ENCODE assay signal across 16 mouse cellular contexts in genomic region chr12:102324886-102325220, GRCm38 (mm10). TPM values are rescaled to one million over a fixed set of nuclear protein-coding genes. Genes with fewer than 3 reads are reported as not detected.
A peak's percentile ranks its signal among the peaks of the same experiment; 100 is the strongest.
DNase-seq lines count a peak whose midpoint lies in the region; ATAC-seq and TF ChIP-seq lines count a peak whose summit lies in the region.
"Had no signal": no experiment of that assay in that cellular context is flagged by ENCODE, and none has a peak within 500 bp of the region (broad histone marks: within the 10 kb centered on the region; RNA-seq: fewer than 3 reads in every experiment).

No protein-coding gene starts in this region.

- peaks cover 4% of the 10 kb centered on the region; the same call in 1 of the 2 replicates for H3K36me3 ChIP-seq in liver, adult 2 months (ENCODE audit: control insufficient read depth, insufficient read depth, low read length)
- peaks cover 14% of the 10 kb centered on the region for H3K36me3 ChIP-seq in liver, postnatal 0 days (replicated peaks; ENCODE audit: insufficient read depth, low read length)
- no peaks in the 10 kb centered on the region for H3K36me3 ChIP-seq in stomach, embryonic 15.5 days

- H3K27me3 ChIP-seq in liver, adult 2 months (ENCODE audit: control insufficient read depth, insufficient read depth, low read length): no peaks in the 10 kb centered on the region
- H3K27me3 ChIP-seq in liver, postnatal 0 days (ENCODE audit: insufficient read depth, low read length): no peaks in the 10 kb centered on the region
- no peaks in the 10 kb centered on the region for H3K27me3 ChIP-seq in stomach, embryonic 15.5 days (replicated peaks)
- H3K27me3 ChIP-seq: liver, embryonic 15.5 days had no signal

- WGBS in liver, adult 2 months: 13% methylated on average over 2 of the region's 2 CpGs
- 83% methylated on average over 2 of the region's 2 CpGs for WGBS in liver, postnatal 0 days (ENCODE audit: insufficient replicate concordance)
- 64% methylated on average over 2 of the region's 2 CpGs for WGBS in stomach, embryonic 15.5 days

- H3K4me1 ChIP-seq in liver, adult 2 months (ENCODE audit: control insufficient read depth, insufficient read depth, low read length): peaks cover 18% of the 10 kb centered on the region
- H3K4me1 ChIP-seq in liver, postnatal 0 days (ENCODE audit: insufficient read depth): peaks cover 19% of the 10 kb centered on the region
- H3K4me1 ChIP-seq in stomach, embryonic 15.5 days: peaks cover 8% of the 10 kb centered on the region

- no peak for ATAC-seq in liver, postnatal 0 days
- no peak for ATAC-seq in stomach, embryonic 15.5 days (ENCODE audit: insufficient read depth, low FRiP score, low read depth)
- no peak for ATAC-seq in CD4-positive, CD25-positive, alpha-beta regulatory T cell, adult 4 months

- intact Hi-C loops in heart, postnatal 10 days (cut with DNase I): no loop called here

- no peak overlapping the region for H3K4me2 ChIP-seq in liver, postnatal 0 days (ENCODE audit: low read depth, low read length)
- no peak overlapping the region for H3K4me2 ChIP-seq in stomach, embryonic 15.5 days
- H3K4me2 ChIP-seq: liver, embryonic 15.5 days; midbrain, embryonic 11.5 days had no signal

- no peak overlapping the region for H3K4me3 ChIP-seq in liver, adult 2 months (ENCODE audit: insufficient read depth, low read depth, low read length)
- H3K4me3 ChIP-seq in liver, postnatal 0 days (ENCODE audit: low read depth, low read length): no peak overlapping the region
- no peak overlapping the region for H3K4me3 ChIP-seq in stomach, embryonic 15.5 days (replicated peaks)
- H3K4me3 ChIP-seq: liver, embryonic 15.5 days; myocyte had no signal

- no peak for TF ChIP-seq POLR2A in liver, adult 2 months (IDR thresholded peaks at IDR 0.05; ENCODE audit: extremely low read depth, insufficient read depth, low read length)

- no peak overlapping the region for H3K9ac ChIP-seq in liver, adult 2 months (ENCODE audit: low read depth, low read length)
- no peak overlapping the region for H3K9ac ChIP-seq in liver, postnatal 0 days (replicated peaks)
- no peak overlapping the region for H3K9ac ChIP-seq in stomach, embryonic 15.5 days
- H3K9ac ChIP-seq: liver, embryonic 15.5 days had no signal

- H3K79me2 ChIP-seq in liver, adult 2 months (ENCODE audit: control insufficient read depth, insufficient read depth, low read length): no peaks in the 10 kb centered on the region

- no peak for TF ChIP-seq CTCF in liver, adult 2 months (IDR thresholded peaks at IDR 0.05; ENCODE audit: low read depth, low read length)
- TF ChIP-seq CTCF in liver, postnatal 0 days (IDR thresholded peaks at IDR 0.05; ENCODE audit: low read depth): no peak

- no peak for TF ChIP-seq EP300 in liver, postnatal 0 days (IDR thresholded peaks at IDR 0.05; ENCODE audit: low read depth)

- no peaks in the 10 kb centered on the region for H3K9me3 ChIP-seq in liver, postnatal 0 days (ENCODE audit: low read length)
- no peaks in the 10 kb centered on the region for H3K9me3 ChIP-seq in stomach, embryonic 15.5 days
- H3K9me3 ChIP-seq: liver, embryonic 15.5 days had no signal

- no peak overlapping the region for H3K27ac ChIP-seq in liver, adult 2 months (replicated peaks; ENCODE audit: insufficient read depth, low read depth, low read length)
- H3K27ac ChIP-seq in liver, postnatal 0 days (ENCODE audit: low read depth): no peak overlapping the region
- H3K27ac ChIP-seq in stomach, embryonic 15.5 days: 0 out of 2 replicates have a peak overlapping the region, but pooled peaks have one; percentile 23
- H3K27ac ChIP-seq: liver, embryonic 15.5 days had no signal

- peak; percentile 37 for DNase-seq in gastrocnemius, postnatal 10 days
- DNase-seq in gastrocnemius, adult 8-10 months (ENCODE audit: low spot score in 2 of 2): no peak
- peak; percentile 75 for DNase-seq in liver, adult 2 months (ENCODE audit: extremely low read depth, low read depth, low spot score)
- DNase-seq in liver, postnatal 0 days: no peak
- DNase-seq in heart, postnatal 10 days: peak; percentile 64 to 67
- DNase-seq in right cerebral cortex, adult 18-20 months: no peak
- DNase-seq: adrenal gland, adult 8-10 months; cerebellum, postnatal 14 days; kidney, postnatal 36 days; right cerebral cortex, postnatal 25 days; thymus, postnatal 25 days had no signal

RNA-seq across cellular contexts. Expression of gene Rin3, which starts 42.0 kb away (rescaled TPM):
- 10 to 100 TPM; 13.2 to 21.0 TPM for total RNA-seq in gastrocnemius, postnatal 10 days (2021)
- total RNA-seq in gastrocnemius, adult 8-10 months (2022): 1 to 10 TPM; 2.2 to 5.6 (median 4.2) TPM
- 4.9 and 9.2 TPM in 2 replicates for total RNA-seq in liver, adult 2 months (2014; rRNA removed)
- polyA plus RNA-seq in liver, adult 2 months (2012; rRNA removed): 8.4 and 12.0 TPM in 2 replicates
- polyA plus RNA-seq in liver, postnatal 0 days (2015; fragmentation: Nextera tagmentation; extraction: Ambion mirVana): 8.3 and 10.0 TPM in 2 replicates
- 10 to 100 TPM; 21.2 to 27.4 TPM for total RNA-seq in heart, postnatal 10 days (2021)
- 10.5 TPM in 2 replicates for polyA plus RNA-seq in stomach, embryonic 15.5 days (2015; fragmentation: Nextera tagmentation; extraction: Ambion mirVana)
- polyA plus RNA-seq in CD4-positive, CD25-positive, alpha-beta regulatory T cell, adult 4 months (2017; shearing (Covaris generic)): 10 to 100 TPM; 68.3 to 91.8 TPM

Comparison
In these comparisons a context has a peak if more than half of its experiments do, and no peak if none do; other contexts are left out.
1. DNase-seq: peak in gastrocnemius, postnatal 10 days (single experiment), liver, adult 2 months (single experiment) and heart, postnatal 10 days (2 of 2); none in gastrocnemius, adult 8-10 months (0 of 2), liver, postnatal 0 days (single experiment) and right cerebral cortex, adult 18-20 months (single experiment).